Mouse (Mus musculus) mouse trophoblast stem cell (cell line): ENCODE results near the gene 4930435E12Rik.

ENCODE experiments used
- in situ Hi-C, 2 experiments: fragments of 300-500 bp; cut with MseI, MboI; formaldehyde crosslinking; loops; 2 replicates in 1 of 2; 3 replicates in 1 of 2; pipeline ENCODE4 v1.15.1; 2025

4930435E12Rik gene

GRCm38 (mm10) chr16:38828649-38829048 lies at the start of gene 4930435E12Rik:
4930435E12Rik (minus strand) TSS chr16:38828749.
- in situ Hi-C loops, result no loop called here

GRCm38 (mm10) chr16:38874481-38874880 lies 45.9 kb upstream of the 4930435E12Rik start:
- in situ Hi-C loops, result no loop called here

- in situ Hi-C loops, result no loop called here
Observed at GRCm38 (mm10) chr16:38873231-38873630, 44.7 kb upstream of the 4930435E12Rik start.

GRCm38 (mm10) chr16:38864358-38864757 lies 35.8 kb upstream of the 4930435E12Rik start:
- in situ Hi-C loops, result no loop called here

GRCm38 (mm10) chr16:38860548-38860947 lies 32.0 kb upstream of the 4930435E12Rik start:
- in situ Hi-C loops, result no loop called here

- in situ Hi-C loops, result loop anchor here (5.0 kb wide), 2 partner anchors 189 to 194 kb away; no protein-coding TSS in a partner anchor
Observed at GRCm38 (mm10) chr16:38858120-38858749, 29.7 kb upstream of the 4930435E12Rik start.

GRCm38 (mm10) chr16:38812521-38812920 lies 16.0 kb downstream of the 4930435E12Rik start:
- in situ Hi-C loops, result loop anchor here in 1 of 2 experiments (5.0 kb wide), 1 partner anchor 180 kb away; no protein-coding TSS in a partner anchor

GRCm38 (mm10) chr16:38810196-38810595 lies 18.4 kb downstream of the 4930435E12Rik start:
- in situ Hi-C loops, result loop anchor here in 1 of 2 experiments (5.0 kb wide), 1 partner anchor 178 kb away; no protein-coding TSS in a partner anchor

GRCm38 (mm10) chr16:38807796-38808195 lies 20.8 kb downstream of the 4930435E12Rik start:
- in situ Hi-C loops, result loop anchor here in 1 of 2 experiments (10.0 kb wide), 1 partner anchor 173 kb away; no protein-coding TSS in a partner anchor

GRCm38 (mm10) chr16:38800091-38800490 lies 28.5 kb downstream of the 4930435E12Rik start, which contains the start of gene Upk1b:
Upk1b (minus strand) TSS chr16:38800328.
- in situ Hi-C loops, result loop anchor here in 1 of 2 experiments (10.0 kb wide), 1 partner anchor 165 kb away; no protein-coding TSS in a partner anchor

- in situ Hi-C loops, result no loop called here
Observed at GRCm38 (mm10) chr16:38798957-38799450, 29.5 kb downstream of the 4930435E12Rik start.

- in situ Hi-C loops, result no loop called here
Observed at GRCm38 (mm10) chr16:38793120-38793519, 35.4 kb downstream of the 4930435E12Rik start.

- in situ Hi-C loops, result no loop called here
Observed at GRCm38 (mm10) chr16:38789966-38790365, 38.6 kb downstream of the 4930435E12Rik start.

- in situ Hi-C loops, result no loop called here
Observed at GRCm38 (mm10) chr16:38789016-38789415, 39.5 kb downstream of the 4930435E12Rik start.

GRCm38 (mm10) chr16:38785301-38785700 lies 43.2 kb downstream of the 4930435E12Rik start:
- in situ Hi-C loops, result no loop called here

- in situ Hi-C loops, result no loop called here
Observed at GRCm38 (mm10) chr16:38782524-38783067, 46.0 kb downstream of the 4930435E12Rik start.

GRCm38 (mm10) chr16:38781946-38782345 lies 46.6 kb downstream of the 4930435E12Rik start:
- in situ Hi-C loops, result no loop called here

- in situ Hi-C loops, result no loop called here
Observed at GRCm38 (mm10) chr16:38780960-38781572, 47.5 kb downstream of the 4930435E12Rik start.

GRCm38 (mm10) chr16:38776342-38776741 lies 52.2 kb downstream of the 4930435E12Rik start:
- in situ Hi-C loops, result no loop called here

- in situ Hi-C loops, result no loop called here
Observed at GRCm38 (mm10) chr16:38774964-38775746, 53.4 kb downstream of the 4930435E12Rik start.

GRCm38 (mm10) chr16:38772906-38773496 lies 55.5 kb downstream of the 4930435E12Rik start:
- in situ Hi-C loops, result no loop called here
